Mouse (Mus musculus) limb, embryonic 12.5 days (tissue): ENCODE results near the gene Epb41l4b. TPM values are rescaled to one million over a fixed set of nuclear protein-coding genes. Genes with fewer than 3 reads are reported as not detected.

Experiments used
- ATAC-seq: fragments of 200-750 bp; cut with Nextera tagmentation; 2 replicates; pipeline ENCODE4 v1.8.0; 2017; ENCODE audit warnings: low read depth, moderate TSS enrichment; ENCODE audit not compliant: insufficient number of reproducible peaks, insufficient read depth, low FRiP score, low TSS enrichment
- H3K27ac ChIP-seq: fragments of 300-500 bp; sonication (generic); 2 replicates; pipeline ENCODE4 v1.5.1; 2016; ENCODE audit warnings: mild to moderate bottlenecking, moderate library complexity
- H3K27me3 ChIP-seq: fragments of 300-500 bp; sonication (generic); 2 replicates; pipeline ENCODE4 v1.6.1; 2016; ENCODE audit warnings: mild to moderate bottlenecking, moderate library complexity
- H3K36me3 ChIP-seq: fragments of 300-500 bp; sonication (generic); 2 replicates; pipeline ENCODE4 v1.6.1; 2016; ENCODE audit warnings: mild to moderate bottlenecking, moderate library complexity
- H3K4me1 ChIP-seq: fragments of 300-500 bp; sonication (generic); replicated peaks from 2 replicates; pipeline ENCODE4 v1.6.1; 2016
- H3K4me2 ChIP-seq: fragments of 300-500 bp; sonication (generic); 2 replicates; pipeline ENCODE4 v1.6.1; 2016; ENCODE audit warnings: mild to moderate bottlenecking, moderate library complexity
- H3K4me3 ChIP-seq: fragments of 300-500 bp; sonication (generic); replicated peaks from 2 replicates; pipeline ENCODE4 v1.5.1; 2016; ENCODE audit warnings: mild to moderate bottlenecking
- H3K9ac ChIP-seq: fragments of 300-500 bp; sonication (generic); replicated peaks from 2 replicates; pipeline ENCODE4 v1.6.1; 2016; ENCODE audit warnings: mild to moderate bottlenecking, moderate library complexity
- H3K9me3 ChIP-seq: fragments of 300-500 bp; sonication (generic); 2 replicates; pipeline ENCODE4 v1.6.1; 2016; ENCODE audit warnings: mild to moderate bottlenecking, moderate library complexity
- WGBS: fragments of 180-500 bp; shearing (Covaris S2); methylation state at CpG from one replicate; pipeline ENCODE4 v1.1.7; 2016; 5-methylcytosine and 5-hydroxymethylcytosine counted together
- polyA plus RNA-seq: library from polyadenylated mRNA; unstranded; fragments of >200 nt; fragmentation: Nextera tagmentation; extraction: Ambion mirVana; gene quantifications from 2 replicates; pipeline ENCODE4 v1.2.1, GENCODE M21; 2016

Epb41l4b gene
- polyA plus RNA-seq, 1 experiment from 2014 or later, result 2.4 TPM

DNA sequence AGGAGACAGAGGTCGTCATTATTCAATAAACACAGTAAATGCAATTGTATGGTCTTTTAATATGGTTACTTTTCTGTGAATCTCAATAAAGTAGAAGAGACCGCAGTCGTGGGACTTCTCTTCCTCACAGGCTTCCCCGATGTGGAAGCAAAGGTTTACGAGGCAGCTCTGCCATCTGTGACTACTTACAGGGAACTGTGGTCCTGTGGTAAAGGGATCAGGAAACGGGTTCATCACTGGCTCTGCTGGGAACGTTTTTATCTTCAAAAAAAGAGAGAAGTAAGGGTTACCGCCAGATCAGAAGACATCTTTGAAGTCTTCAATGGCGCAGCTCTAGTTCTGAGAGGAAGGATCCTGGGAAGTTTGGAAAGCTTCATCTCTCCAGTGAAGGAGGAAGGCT lies 135.5 kb downstream of the Epb41l4b start:
- WGBS, result 50% methylated on average over 9 of the region's 9 CpGs
- Histone ChIP-seq H3K9ac (no peak overlapping the region), H3K27ac (no peak overlapping the region), H3K9me3 (no peaks in the 10 kb centered on the region), H3K4me1 (0 out of 2 replicates have a peak, but pooled peaks cover 12% of the 10 kb centered on the region), H3K36me3 (no peaks in the 10 kb centered on the region), H3K4me3 (no peak overlapping the region), H3K4me2 (no peak overlapping the region), H3K27me3 (peaks cover 9% of the 10 kb centered on the region)
- no peak for ATAC-seq

GRCm38 (mm10) chr4:57005011-57005410 lies 138.2 kb downstream of the Epb41l4b start:
- no peaks in the 10 kb centered on the region for H3K36me3 ChIP-seq
- no peak overlapping the region for H3K27ac ChIP-seq
- no peak for ATAC-seq
- H3K9ac ChIP-seq, result no peak overlapping the region
- no peak overlapping the region for H3K4me3 ChIP-seq
- H3K4me1 ChIP-seq, result 0 out of 2 replicates have a peak, but pooled peaks cover 7% of the 10 kb centered on the region
- WGBS, result 82% methylated on average over 8 of the region's 8 CpGs
- no peaks in the 10 kb centered on the region for H3K9me3 ChIP-seq
- no peaks in the 10 kb centered on the region; the same call in 1 of the 2 replicates for H3K27me3 ChIP-seq
- no peak overlapping the region for H3K4me2 ChIP-seq

DNA sequence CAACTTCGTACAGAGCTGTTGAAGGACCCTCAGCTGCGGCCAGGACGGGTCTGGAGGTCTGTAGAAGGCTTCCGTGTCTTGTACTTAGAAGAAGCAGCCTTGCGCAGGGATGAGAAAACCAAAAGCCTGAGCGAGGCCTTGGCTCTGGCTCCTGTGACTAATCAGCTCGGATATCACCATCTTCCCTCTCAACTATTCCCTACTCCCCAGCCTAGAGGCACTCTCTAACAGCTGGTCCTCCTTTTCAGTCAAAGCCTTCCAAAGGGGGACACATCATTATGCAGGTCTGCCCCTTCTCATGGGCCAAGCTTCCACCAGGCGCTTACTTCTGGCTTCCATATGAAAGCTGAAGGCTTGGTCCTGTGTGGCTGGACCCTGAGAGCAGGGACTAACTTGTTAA lies 139.4 kb downstream of the Epb41l4b start:
- H3K9me3 ChIP-seq, result no peaks in the 10 kb centered on the region
- no peak overlapping the region for H3K9ac ChIP-seq
- H3K27ac ChIP-seq, result no peak overlapping the region
- 0 out of 2 replicates have a peak, but pooled peaks cover 7% of the 10 kb centered on the region for H3K4me1 ChIP-seq
- H3K4me2 ChIP-seq, result no peak overlapping the region
- WGBS, result 77% methylated on average over 8 of the region's 8 CpGs
- no peak for ATAC-seq
- H3K27me3 ChIP-seq, result no peaks in the 10 kb centered on the region; the same call in 1 of the 2 replicates
- H3K4me3 ChIP-seq, result no peak overlapping the region
- no peaks in the 10 kb centered on the region for H3K36me3 ChIP-seq

GRCm38 (mm10) chr4:57002751-57003150 lies 140.5 kb downstream of the Epb41l4b start:
- Histone ChIP-seq H3K9me3 (no peaks in the 10 kb centered on the region), H3K27ac (no peak overlapping the region), H3K36me3 (no peaks in the 10 kb centered on the region), H3K9ac (no peak overlapping the region), H3K4me2 (no peak overlapping the region), H3K4me1 (0 out of 2 replicates have a peak, but pooled peaks cover 7% of the 10 kb centered on the region), H3K27me3 (no peaks in the 10 kb centered on the region; the same call in 1 of the 2 replicates), H3K4me3 (no peak overlapping the region)
- WGBS, result 45% methylated on average over 3 of the region's 3 CpGs
- ATAC-seq, result no peak

DNA sequence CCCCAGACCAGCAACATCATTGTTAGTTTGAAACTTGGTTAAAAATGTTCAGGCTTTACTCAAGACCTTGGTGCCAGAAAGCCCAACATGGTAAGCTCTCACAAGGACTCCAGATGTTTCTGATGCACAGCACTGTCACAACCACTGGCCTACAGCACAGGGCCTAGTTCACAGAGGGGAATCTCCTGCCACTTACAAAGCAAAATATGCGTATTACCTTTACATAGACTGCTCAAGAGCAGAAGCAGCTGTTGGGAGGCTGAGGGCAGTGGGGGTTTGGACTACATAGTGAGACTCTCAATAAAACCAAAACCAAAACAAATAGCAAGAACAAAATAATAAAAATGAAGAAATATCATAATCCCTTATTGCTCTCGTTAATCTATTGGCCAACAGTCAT lies 141.8 kb downstream of the Epb41l4b start:
- Histone ChIP-seq H3K27ac (no peak overlapping the region), H3K9me3 (peaks cover 4% of the 10 kb centered on the region; the same call in 1 of the 2 replicates), H3K9ac (no peak overlapping the region), H3K4me1 (0 out of 2 replicates have a peak, but pooled peaks cover 7% of the 10 kb centered on the region), H3K4me3 (no peak overlapping the region), H3K36me3 (no peaks in the 10 kb centered on the region), H3K4me2 (no peak overlapping the region), H3K27me3 (no peaks in the 10 kb centered on the region; the same call in 1 of the 2 replicates)
- WGBS, result 88% methylated on average over 2 of the region's 2 CpGs
- ATAC-seq, result no peak

DNA sequence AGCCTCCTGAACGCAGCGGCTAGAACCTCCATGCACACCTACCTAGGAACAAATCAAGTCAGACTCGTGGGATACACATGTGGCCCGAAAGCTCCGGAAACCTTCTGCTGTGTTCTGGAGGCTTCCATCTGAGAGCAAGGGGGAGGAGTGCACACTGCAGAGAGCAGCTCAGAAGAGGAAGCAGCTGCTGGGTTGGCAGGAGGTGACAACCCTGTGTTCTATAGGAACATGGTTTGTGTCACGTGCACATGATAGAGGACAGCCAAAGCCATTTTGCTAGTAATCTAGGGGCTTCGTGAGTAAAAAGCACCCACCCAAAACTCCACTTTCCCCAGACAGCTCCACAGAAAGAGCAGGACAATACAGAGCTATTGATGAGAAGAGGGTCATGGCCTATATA lies 149.9 kb downstream of the Epb41l4b start:
- no peak overlapping the region for H3K9ac ChIP-seq
- no peak overlapping the region for H3K4me2 ChIP-seq
- no peak overlapping the region for H3K27ac ChIP-seq
- ATAC-seq, result no peak
- H3K4me3 ChIP-seq, result no peak overlapping the region
- H3K27me3 ChIP-seq, result peaks cover 44% of the 10 kb centered on the region
- WGBS, result 79% methylated on average over 7 of the region's 7 CpGs
- H3K4me1 ChIP-seq, result no peaks in the 10 kb centered on the region
- H3K36me3 ChIP-seq, result no peaks in the 10 kb centered on the region
- H3K9me3 ChIP-seq, result peaks cover 6% of the 10 kb centered on the region; the same call in 1 of the 2 replicates

- Histone ChIP-seq H3K36me3 (no peaks in the 10 kb centered on the region), H3K4me3 (no peak overlapping the region), H3K4me1 (no peaks in the 10 kb centered on the region), H3K27ac (no peak overlapping the region), H3K27me3 (peaks cover 51% of the 10 kb centered on the region), H3K4me2 (no peak overlapping the region), H3K9me3 (peaks cover 6% of the 10 kb centered on the region; the same call in 1 of the 2 replicates), H3K9ac (no peak overlapping the region)
- WGBS, result 70% methylated on average over 2 of the region's 2 CpGs
- no peak for ATAC-seq
Observed at GRCm38 (mm10) chr4:56991951-56992350, 151.3 kb downstream of the Epb41l4b start.

DNA sequence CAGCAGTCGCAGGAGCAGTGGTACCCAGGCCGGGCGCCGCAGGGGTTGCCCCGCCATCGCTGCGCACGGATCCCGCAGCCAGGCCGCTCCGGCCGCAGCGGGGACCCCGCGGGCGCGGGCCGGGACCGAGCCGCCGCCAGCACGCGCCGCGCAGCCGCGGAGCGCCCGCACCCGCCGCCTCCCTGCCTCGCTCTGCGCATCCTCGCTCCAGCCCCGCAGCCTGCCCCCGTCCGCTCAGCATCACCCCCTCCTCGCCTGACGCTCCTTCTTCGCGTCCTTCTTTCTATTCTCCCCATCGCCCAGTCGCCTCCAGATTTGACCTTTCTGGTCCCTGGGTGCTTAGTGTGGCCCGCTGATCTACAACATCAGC lies 153.0 kb downstream of the Epb41l4b start, which contains the start of gene Frrs1l:
Gene Frrs1l (minus strand): TSS at position 177 of the 370 bp plus-strand sequence.
- Histone ChIP-seq H3K27me3 (peaks cover 51% of the 10 kb centered on the region), H3K4me1 (no peaks in the 10 kb centered on the region), H3K27ac (no peak within 1 kb of the TSS), H3K4me2 (peak within 1 kb of the TSS; percentile 98), H3K9ac (peak within 1 kb of the TSS; percentile 81), H3K36me3 (no peaks in the 10 kb centered on the region), H3K9me3 (no peaks in the 10 kb centered on the region), H3K4me3 (peak within 1 kb of the TSS; percentile 75)
- WGBS, result under 1% methylated on average over 36 of the region's 44 CpGs
- 0 out of 2 replicates have a peak, but pooled peaks have one; percentile 20 for ATAC-seq

DNA sequence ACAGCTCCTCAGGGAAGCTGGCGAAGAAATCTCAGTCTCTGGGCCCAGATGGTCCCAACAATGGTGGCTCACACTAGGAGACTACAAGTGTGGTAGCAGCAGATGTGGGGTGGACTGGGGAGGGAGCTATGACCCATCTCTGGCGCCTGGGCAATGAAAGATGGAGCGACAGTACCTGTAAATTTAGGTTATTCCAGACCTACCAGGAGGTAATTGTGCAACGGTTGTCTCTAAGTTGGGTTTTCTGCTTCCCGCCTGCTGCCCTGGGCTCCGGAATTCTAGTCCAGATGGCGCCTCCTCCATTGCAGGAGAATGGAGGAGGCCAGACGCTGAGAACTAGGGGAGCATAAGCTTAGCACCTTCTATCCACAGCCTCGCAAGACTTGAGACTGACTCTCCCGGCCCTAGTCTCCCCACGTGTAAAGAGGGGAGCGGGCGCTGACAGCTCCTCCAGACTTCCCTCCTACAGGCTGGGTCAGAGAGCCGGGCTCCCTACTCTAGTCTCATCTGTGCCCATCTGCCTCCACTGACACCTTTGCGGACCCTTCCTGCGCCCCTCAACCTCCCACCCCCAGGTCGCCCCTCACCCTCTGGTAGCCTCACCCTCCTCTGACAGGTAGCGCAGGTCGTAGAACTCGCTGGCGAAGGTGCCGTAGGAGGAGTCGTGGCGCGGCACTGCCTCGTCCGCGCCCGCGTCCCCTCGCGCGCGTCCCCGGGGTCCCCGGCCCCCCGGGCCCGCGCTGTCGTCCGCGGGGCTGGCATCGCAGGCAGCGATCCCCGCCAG lies 153.6 kb downstream of the Epb41l4b start:
- peak overlapping the region; percentile 98 for H3K4me2 ChIP-seq
- no peaks in the 10 kb centered on the region for H3K36me3 ChIP-seq
- no peak overlapping the region for H3K27ac ChIP-seq
- peak overlapping the region; percentile 81 for H3K9ac ChIP-seq
- peak overlapping the region; percentile 75 for H3K4me3 ChIP-seq
- WGBS, result 2% methylated on average over 42 of the region's 45 CpGs
- H3K27me3 ChIP-seq, result peaks cover 51% of the 10 kb centered on the region
- no peaks in the 10 kb centered on the region for H3K4me1 ChIP-seq
- H3K9me3 ChIP-seq, result no peaks in the 10 kb centered on the region
- ATAC-seq, result peak; percentile 59

DNA sequence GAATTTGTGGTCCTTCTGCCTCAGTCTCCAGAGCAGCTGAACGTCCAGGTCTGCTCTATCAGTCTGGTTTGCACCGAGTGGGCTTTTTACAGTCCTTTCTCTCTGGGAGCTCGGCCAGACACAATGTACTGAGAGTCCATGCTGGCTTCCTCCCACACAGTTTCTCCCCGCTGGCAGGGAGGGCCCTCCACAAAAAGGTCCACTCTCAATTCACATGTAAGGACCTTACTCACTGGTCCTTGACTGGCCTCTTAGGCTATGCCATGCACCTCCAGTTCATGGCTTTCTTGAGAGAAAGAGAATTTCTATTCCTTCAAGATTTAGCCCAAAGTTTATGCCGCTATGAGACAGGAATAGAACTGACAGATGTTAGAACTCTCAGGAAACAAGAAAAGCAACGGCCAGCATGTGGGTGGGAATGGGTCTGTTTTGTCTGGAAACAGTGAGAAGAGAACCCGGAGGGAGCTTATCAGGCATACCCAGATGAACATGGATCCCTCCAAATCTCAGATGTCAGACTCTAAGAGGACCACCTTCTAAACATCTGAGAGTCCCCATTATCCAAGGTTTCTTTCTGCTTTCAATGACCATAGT lies 177.6 kb downstream of the Epb41l4b start:
- no peaks in the 10 kb centered on the region for H3K9me3 ChIP-seq
- no peak overlapping the region for H3K4me3 ChIP-seq
- no peaks in the 10 kb centered on the region for H3K36me3 ChIP-seq
- peaks cover 5% of the 10 kb centered on the region; the same call in 1 of the 2 replicates for H3K4me1 ChIP-seq
- H3K27ac ChIP-seq, result no peak overlapping the region
- WGBS, result 78% methylated on average over 7 of the region's 7 CpGs
- H3K9ac ChIP-seq, result no peak overlapping the region
- no peaks in the 10 kb centered on the region for H3K27me3 ChIP-seq
- ATAC-seq, result no peak
- no peak overlapping the region for H3K4me2 ChIP-seq

DNA sequence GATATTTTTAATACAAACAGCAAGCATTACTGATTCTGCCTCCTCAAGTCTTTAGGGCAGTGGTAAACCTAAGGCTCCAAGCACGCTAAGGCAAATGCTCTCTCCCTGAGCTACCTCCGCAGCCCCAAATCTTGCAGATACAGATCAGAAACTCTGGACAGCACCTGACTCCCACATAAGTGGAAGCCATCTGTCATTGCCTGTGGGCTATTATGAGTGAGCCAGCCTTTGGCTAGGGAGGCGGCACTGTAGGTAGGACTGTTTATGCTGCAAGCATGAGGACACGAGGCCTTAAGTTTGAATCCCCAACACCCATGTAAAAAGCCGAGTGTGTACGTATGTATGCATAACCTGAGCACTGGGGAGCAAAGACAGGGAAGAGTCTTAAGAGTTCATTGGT lies 179.6 kb downstream of the Epb41l4b start:
- ATAC-seq, result no peak
- 88% methylated on average over 6 of the region's 6 CpGs for WGBS
- H3K4me1 ChIP-seq, result 0 out of 2 replicates have a peak, but pooled peaks cover 4% of the 10 kb centered on the region

More for the DNA sequence above, 179.6 kb downstream of the Epb41l4b start:
- H3K4me3 ChIP-seq, result no peak overlapping the region
- H3K9me3 ChIP-seq, result no peaks in the 10 kb centered on the region
- no peak overlapping the region for H3K27ac ChIP-seq
- no peak overlapping the region for H3K9ac ChIP-seq
- no peaks in the 10 kb centered on the region for H3K36me3 ChIP-seq
- no peaks in the 10 kb centered on the region for H3K27me3 ChIP-seq
- no peak overlapping the region for H3K4me2 ChIP-seq
